Mouse (Mus musculus): ENCODE measurements around the gene Fos.

DNA sequence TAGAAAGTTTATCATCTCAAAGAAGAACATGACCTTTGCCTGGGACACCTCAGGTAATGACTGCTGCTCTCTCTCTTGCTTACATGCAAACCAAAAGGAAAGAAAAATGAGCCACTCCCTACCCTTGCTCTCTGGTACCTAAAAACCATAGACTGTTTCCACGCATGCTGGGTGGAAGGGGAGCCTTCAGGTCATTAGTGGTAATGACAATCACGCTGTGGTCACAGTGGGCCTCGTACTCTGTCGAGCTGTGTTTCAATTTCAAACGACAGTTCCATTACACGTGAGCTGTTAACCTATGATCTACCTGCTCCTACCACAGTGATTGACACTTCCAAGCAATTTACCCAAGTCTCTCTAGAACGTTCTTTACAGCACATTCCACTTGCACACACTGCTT lies 5.0 kb downstream of the Fos start:
- no peak for TF ChIP-seq CTCF (IDR thresholded peaks at IDR 0.05)
- no peak for TF ChIP-seq EP300 (IDR thresholded peaks at IDR 0.05)
